Mouse (Mus musculus): ENCODE data around the gene Rpn1. TPM values are rescaled to one million over a fixed set of nuclear protein-coding genes. Genes with fewer than 3 reads are reported as not detected.

Rpn1 gene
- 156 and 192 TPM in 2 replicates for total RNA-seq (2014; rRNA removed)
- 242 and 248 TPM in 2 replicates for polyA plus RNA-seq (2015; fragmentation: Nextera tagmentation; extraction: Ambion mirVana)

- peak within 1 kb of the TSS; percentile 90 for H3K4me2 ChIP-seq (ENCODE audit: low read depth)
- peak; percentile 95 for DNase-seq
- H3K36me3 ChIP-seq (ENCODE audit: insufficient read depth): no peaks in the 10 kb centered on the region
- H3K9ac ChIP-seq: peak within 1 kb of the TSS; percentile 98
- H3K9me3 ChIP-seq (ENCODE audit: low read length): no peaks in the 10 kb centered on the region
- 0 out of 2 replicates have a peak, but pooled peaks cover 4% of the 10 kb centered on the region for H3K27me3 ChIP-seq (ENCODE audit: insufficient read depth, low read length)
- TF ChIP-seq CTCF (IDR thresholded peaks at IDR 0.05; ENCODE audit: low read depth): no peak
- peaks cover 14% of the 10 kb centered on the region for H3K4me1 ChIP-seq (ENCODE audit: insufficient read depth)
- peak within 1 kb of the TSS; percentile 82 for H3K27ac ChIP-seq (ENCODE audit: low read depth, low read length)
- H3K4me3 ChIP-seq (ENCODE audit: low read depth, low read length): peak within 1 kb of the TSS; percentile 99
- under 1% methylated on average over 71 of the region's 71 CpGs for WGBS
- peak; percentile 99 for ATAC-seq
Observed at GRCm38 (mm10) chr6:88084278-88085151, at the start of gene Rpn1. Rpn1 (plus strand) TSS chr6:88084482.

GRCm38 (mm10) chr6:88037471-88038045 is 46.7 kb upstream of the Rpn1 start:
- Histone ChIP-seq H3K9me3 (ENCODE audit: low read length) (no peaks in the 10 kb centered on the region), H3K27ac (ENCODE audit: low read depth, low read length) (no peak overlapping the region), H3K4me3 (ENCODE audit: low read depth, low read length) (no peak overlapping the region), H3K9ac (no peak overlapping the region), H3K36me3 (ENCODE audit: insufficient read depth) (peaks cover 10% of the 10 kb centered on the region), H3K4me2 (ENCODE audit: low read depth) (no peak overlapping the region), H3K4me1 (ENCODE audit: insufficient read depth) (0 out of 2 replicates have a peak, but pooled peaks cover 2% of the 10 kb centered on the region), H3K27me3 (ENCODE audit: insufficient read depth, low read length) (no peaks in the 10 kb centered on the region)
- ATAC-seq (no peak), DNase-seq (no peak)
- TF ChIP-seq CTCF (IDR thresholded peaks at IDR 0.05; ENCODE audit: low read depth): no peak
- 62% methylated on average over 4 of the region's 4 CpGs for WGBS

- Histone ChIP-seq H3K27me3 (ENCODE audit: insufficient read depth, low read length) (no peaks in the 10 kb centered on the region), H3K27ac (ENCODE audit: low read depth, low read length) (no peak overlapping the region), H3K36me3 (ENCODE audit: insufficient read depth) (peaks cover 10% of the 10 kb centered on the region), H3K4me2 (ENCODE audit: low read depth) (no peak overlapping the region), H3K9me3 (ENCODE audit: low read length) (no peaks in the 10 kb centered on the region), H3K4me3 (ENCODE audit: low read depth, low read length) (no peak overlapping the region), H3K9ac (no peak overlapping the region), H3K4me1 (ENCODE audit: insufficient read depth) (peaks cover 18% of the 10 kb centered on the region)
- 93% methylated on average over 4 of the region's 4 CpGs for WGBS
- TF ChIP-seq CTCF (IDR thresholded peaks at IDR 0.05; ENCODE audit: low read depth): no peak
- no peak for ATAC-seq
- no peak for DNase-seq
Observed at GRCm38 (mm10) chr6:88039426-88039825, 44.9 kb upstream of the Rpn1 start.

- WGBS: 60% methylated on average over 4 of the region's 4 CpGs
- Histone ChIP-seq H3K27ac (ENCODE audit: low read depth, low read length) (no peak overlapping the region), H3K4me1 (ENCODE audit: insufficient read depth) (peaks cover 18% of the 10 kb centered on the region), H3K36me3 (ENCODE audit: insufficient read depth) (peaks cover 6% of the 10 kb centered on the region; the same call in 1 of the 2 replicates), H3K4me2 (ENCODE audit: low read depth) (no peak overlapping the region), H3K4me3 (ENCODE audit: low read depth, low read length) (no peak overlapping the region), H3K27me3 (ENCODE audit: insufficient read depth, low read length) (no peaks in the 10 kb centered on the region), H3K9me3 (ENCODE audit: low read length) (no peaks in the 10 kb centered on the region), H3K9ac (no peak overlapping the region)
- ATAC-seq (no peak), DNase-seq (no peak)
- TF ChIP-seq CTCF (IDR thresholded peaks at IDR 0.05; ENCODE audit: low read depth): no peak
Observed at GRCm38 (mm10) chr6:88041221-88041620, 43.1 kb upstream of the Rpn1 start.

GRCm38 (mm10) chr6:88042336-88042735 is 41.9 kb upstream of the Rpn1 start:
- Histone ChIP-seq H3K4me1 (ENCODE audit: insufficient read depth) (peaks cover 18% of the 10 kb centered on the region), H3K4me3 (ENCODE audit: low read depth, low read length) (no peak overlapping the region), H3K9me3 (ENCODE audit: low read length) (no peaks in the 10 kb centered on the region), H3K27me3 (ENCODE audit: insufficient read depth, low read length) (no peaks in the 10 kb centered on the region), H3K9ac (no peak overlapping the region), H3K27ac (ENCODE audit: low read depth, low read length) (no peak overlapping the region), H3K36me3 (ENCODE audit: insufficient read depth) (peaks cover 6% of the 10 kb centered on the region; the same call in 1 of the 2 replicates), H3K4me2 (ENCODE audit: low read depth) (no peak overlapping the region)
- DNase-seq (no peak), ATAC-seq (no peak)
- no peak for TF ChIP-seq CTCF (IDR thresholded peaks at IDR 0.05; ENCODE audit: low read depth)
- 98% methylated on average over 3 of the region's 3 CpGs for WGBS

- Histone ChIP-seq H3K27ac (ENCODE audit: low read depth, low read length) (no peak overlapping the region), H3K27me3 (ENCODE audit: insufficient read depth, low read length) (no peaks in the 10 kb centered on the region), H3K4me1 (ENCODE audit: insufficient read depth) (peaks cover 18% of the 10 kb centered on the region), H3K4me3 (ENCODE audit: low read depth, low read length) (peak overlapping the region; percentile 95), H3K4me2 (ENCODE audit: low read depth) (peak overlapping the region; percentile 92), H3K36me3 (ENCODE audit: insufficient read depth) (peaks cover 3% of the 10 kb centered on the region; the same call in 1 of the 2 replicates), H3K9me3 (ENCODE audit: low read length) (no peaks in the 10 kb centered on the region), H3K9ac (peak overlapping the region; percentile 85)
- no peak for TF ChIP-seq CTCF (IDR thresholded peaks at IDR 0.05; ENCODE audit: low read depth)
- ATAC-seq (no peak), DNase-seq (no peak)
- WGBS: 0% methylated on average over 3 of the region's 3 CpGs
Observed at GRCm38 (mm10) chr6:88044234-88044576, 40.1 kb upstream of the Rpn1 start.

Data from forebrain, postnatal 0 days (tissue).